Mouse (Mus musculus) right cerebral cortex, postnatal 10 days (tissue): ENCODE measurements at regions not wholly inside any gene's neighbourhood (a gene's known extent, or its start where the extent isn't known, plus 50 kb on each side); places are given as distances from the start of the nearest gene placed in this dataset.

Experiments used
- DNase-seq, 2 experiments: peaks; one replicate each; pipeline ENCODE4 v3.0.0; 2021; ENCODE audit warnings: low spot score in 2 of 2

GRCm38 (mm10) chr2:56997500-56997899, 126.3 kb downstream of the Nr4a2 start:
- DNase-seq: peak; percentile 29 to 47

GRCm38 (mm10) chr2:56992851-56993250, 131.0 kb downstream of the Nr4a2 start:
- DNase-seq: no peak

- no peak for DNase-seq
These were observed 132.0 kb downstream of the Nr4a2 start for GRCm38 (mm10) chr2:56991821-56992220.

- no peak for DNase-seq
These were observed 133.0 kb downstream of the Nr4a2 start for GRCm38 (mm10) chr2:56990768-56991167.

- no peak for DNase-seq
These were observed 140.6 kb downstream of the Nr4a2 start for GRCm38 (mm10) chr2:56983167-56983566.

- no peak for DNase-seq
These were observed 143.2 kb downstream of the Nr4a2 start for GRCm38 (mm10) chr2:56980601-56981000.

- DNase-seq: no peak
These were observed 148.1 kb downstream of the Nr4a2 start for GRCm38 (mm10) chr2:56975680-56976079.

- DNase-seq: no peak
These were observed 159.7 kb downstream of the Nr4a2 start for GRCm38 (mm10) chr2:56963937-56964695.

GRCm38 (mm10) chr2:56959695-56960094, 164.1 kb downstream of the Nr4a2 start:
- no peak for DNase-seq

GRCm38 (mm10) chr2:56953337-56953736, 170.5 kb downstream of the Nr4a2 start:
- no peak for DNase-seq

- no peak for DNase-seq
These were observed 211.3 kb downstream of the Nr4a2 start for GRCm38 (mm10) chr2:56912531-56912930.

- DNase-seq: no peak
These were observed 214.5 kb downstream of the Nr4a2 start for GRCm38 (mm10) chr2:56909096-56909865.

- no peak for DNase-seq
These were observed 238.6 kb downstream of the Nr4a2 start for GRCm38 (mm10) chr2:56885181-56885580.

- no peak for DNase-seq
These were observed 263.0 kb downstream of the Nr4a2 start for GRCm38 (mm10) chr2:56860776-56861175.

GRCm38 (mm10) chr2:56820551-56820950, 303.3 kb downstream of the Nr4a2 start:
- DNase-seq: no peak

- no peak for DNase-seq
These were observed 339.0 kb downstream of the Nr4a2 start for GRCm38 (mm10) chr2:56784808-56785207.
